Mouse (Mus musculus) granulocyte monocyte progenitor cell, adult 5-6 weeks (primary cell): ENCODE measurements around the gene Klf12. TPM values are rescaled to one million over a fixed set of nuclear protein-coding genes. Genes with fewer than 3 reads are reported as not detected.

ENCODE experiments used
- ATAC-seq: replicated peaks from 2 replicates; pipeline ENCODE4 v1.8.0; 2016; ENCODE audit warnings: mild to moderate bottlenecking, moderate TSS enrichment, inconsistent platforms; ENCODE audit not compliant: poor library complexity, severe bottlenecking
- total RNA-seq, 2 experiments: library from RNA; stranded (forward) in 1 of 2; stranded (reverse) in 1 of 2; fragments of 200-712, 200-1000 nt in 1 of 2; fragments of >200 nt in 1 of 2; fragmentation: Nextera tagmentation in 1 of 2; gene quantifications; 2 replicates each; pipeline ENCODE4 v1.2.3; 2014 to 2017

Gene Klf12
- total RNA-seq (2014; fragmentation: Nextera tagmentation) (0.15 TPM in 1 of 2 replicates, not detected in the other), total RNA-seq (2017) (0.82 TPM in 1 of 2 replicates, not detected in the other)

GRCm38 (mm10) chr14:100284119-100284860, at the start of gene Klf12:
Klf12 (minus strand) TSS chr14:100284679.
- peak; percentile 36 for ATAC-seq

- ATAC-seq = no peak
Measured at GRCm38 (mm10) chr14:100333369-100333768, 48.9 kb upstream of the Klf12 start.

- ATAC-seq = no peak
Measured at GRCm38 (mm10) chr14:100328602-100329276, 44.3 kb upstream of the Klf12 start.

GRCm38 (mm10) chr14:100324303-100324702, 39.8 kb upstream of the Klf12 start:
- no peak for ATAC-seq

GRCm38 (mm10) chr14:100322012-100322411, 37.5 kb upstream of the Klf12 start:
- ATAC-seq = no peak

GRCm38 (mm10) chr14:100316780-100317179, 32.3 kb upstream of the Klf12 start:
- ATAC-seq = no peak

GRCm38 (mm10) chr14:100314099-100314498, 29.6 kb upstream of the Klf12 start:
- no peak for ATAC-seq

- no peak for ATAC-seq
Measured at GRCm38 (mm10) chr14:100300905-100301304, 16.4 kb upstream of the Klf12 start.

GRCm38 (mm10) chr14:100298892-100299291, 14.4 kb upstream of the Klf12 start:
- no peak for ATAC-seq

- no peak for ATAC-seq
Measured at GRCm38 (mm10) chr14:100286586-100287241, 2.2 kb upstream of the Klf12 start.

GRCm38 (mm10) chr14:100285656-100286585, 1.4 kb upstream of the Klf12 start:
- peak; percentile 51 for ATAC-seq

- peak; percentile 34 for ATAC-seq
Measured at GRCm38 (mm10) chr14:100284861-100285655, 579 bp upstream of the Klf12 start.

GRCm38 (mm10) chr14:100283411-100284118, 914 bp downstream of the Klf12 start:
- ATAC-seq = no peak

GRCm38 (mm10) chr14:100282651-100283050, 1.8 kb downstream of the Klf12 start:
- no peak for ATAC-seq

GRCm38 (mm10) chr14:100281734-100282133, 2.7 kb downstream of the Klf12 start:
- ATAC-seq = no peak

- no peak for ATAC-seq
Measured at GRCm38 (mm10) chr14:100274179-100274578, 10.3 kb downstream of the Klf12 start.

GRCm38 (mm10) chr14:100260531-100260930, 23.9 kb downstream of the Klf12 start:
- ATAC-seq = no peak; the same call in 1 of the 2 replicates

- ATAC-seq = no peak
Measured at GRCm38 (mm10) chr14:100243046-100243445, 41.4 kb downstream of the Klf12 start.

GRCm38 (mm10) chr14:100239874-100240273, 44.6 kb downstream of the Klf12 start:
- ATAC-seq = no peak
